Mouse (Mus musculus) hindbrain, embryonic 11.5 days (tissue): ENCODE data around the gene Il18bp. TPM values are rescaled to one million over a fixed set of nuclear protein-coding genes. Genes with fewer than 3 reads are reported as not detected.
"Not testable (repeated sequence)": the region's sequence is repeated elsewhere in the genome, so short reads cannot be mapped to it uniquely, and the experiment has no call there.

ENCODE experiments used
- ATAC-seq: fragments of 200-750 bp; cut with Nextera tagmentation; 2 replicates; pipeline ENCODE4 v1.8.0; 2017; ENCODE audit warnings: mild to moderate bottlenecking, moderate TSS enrichment, moderate library complexity; ENCODE audit not compliant: low FRiP score
- DNase-seq: peaks from one replicate; pipeline ENCODE4 v3.0.0-alpha.2; 2015; ENCODE audit warnings: low spot score
- H3K27ac ChIP-seq: fragments of 300-500 bp; sonication (generic); 2 replicates; pipeline ENCODE4 v1.5.1; 2014; ENCODE audit warnings: mild to moderate bottlenecking, low read depth, low read length
- H3K27me3 ChIP-seq: fragments of 300-500 bp; sonication (generic); 2 replicates; pipeline ENCODE4 v1.6.1; 2014; ENCODE audit warnings: mild to moderate bottlenecking, low read length, moderate library complexity, mixed read lengths; ENCODE audit not compliant: control insufficient read depth, insufficient read depth
- H3K36me3 ChIP-seq: fragments of 300-500 bp; sonication (generic); 2 replicates; pipeline ENCODE4 v1.6.1; 2014; ENCODE audit warnings: mild to moderate bottlenecking, low read length, moderate library complexity, mixed read lengths; ENCODE audit not compliant: control insufficient read depth, insufficient read depth
- H3K4me1 ChIP-seq: fragments of 300-500 bp; sonication (generic); replicated peaks from 2 replicates; pipeline ENCODE4 v1.6.1; 2014; ENCODE audit warnings: low read length, mixed read lengths; ENCODE audit not compliant: control insufficient read depth, insufficient read depth
- H3K4me2 ChIP-seq: fragments of 300-500 bp; sonication (generic); replicated peaks from 2 replicates; pipeline ENCODE4 v1.6.1; 2014; ENCODE audit warnings: mild to moderate bottlenecking, low read depth, low read length
- H3K4me3 ChIP-seq: fragments of 300-500 bp; sonication (generic); 2 replicates; pipeline ENCODE4 v1.5.1; 2014; ENCODE audit warnings: low read depth, low read length
- H3K9ac ChIP-seq: fragments of 300-500 bp; sonication (generic); 2 replicates; pipeline ENCODE4 v1.6.1; 2014; ENCODE audit warnings: low read depth, low read length
- H3K9me3 ChIP-seq: fragments of 300-500 bp; sonication (generic); 2 replicates; pipeline ENCODE4 v1.6.1; 2016; ENCODE audit warnings: low read length; ENCODE audit not compliant: control insufficient read depth
- WGBS: fragments of 180-500 bp; shearing (Covaris S2); extraction: QIAGEN DNeasy Blood & Tissue Kit; methylation state at CpG from one replicate; pipeline ENCODE4 v1.1.7; 2014; 5-methylcytosine and 5-hydroxymethylcytosine counted together
- polyA plus RNA-seq: library from polyadenylated mRNA; unstranded; fragments of >200 nt; fragmentation: Nextera tagmentation; extraction: Ambion mirVana; gene quantifications from 2 replicates; pipeline ENCODE4 v1.2.1, GENCODE M21; 2014

The Il18bp gene
- 3.1 and 4.4 TPM in 2 replicates for polyA plus RNA-seq

- no peak within 1 kb of the TSS for H3K27ac ChIP-seq
Observed at GRCm38 (mm10) chr7:102018590-102018989, at the start of gene Il18bp. Gene Il18bp, minus strand, starts transcription at chr7:102018690.

DNA sequence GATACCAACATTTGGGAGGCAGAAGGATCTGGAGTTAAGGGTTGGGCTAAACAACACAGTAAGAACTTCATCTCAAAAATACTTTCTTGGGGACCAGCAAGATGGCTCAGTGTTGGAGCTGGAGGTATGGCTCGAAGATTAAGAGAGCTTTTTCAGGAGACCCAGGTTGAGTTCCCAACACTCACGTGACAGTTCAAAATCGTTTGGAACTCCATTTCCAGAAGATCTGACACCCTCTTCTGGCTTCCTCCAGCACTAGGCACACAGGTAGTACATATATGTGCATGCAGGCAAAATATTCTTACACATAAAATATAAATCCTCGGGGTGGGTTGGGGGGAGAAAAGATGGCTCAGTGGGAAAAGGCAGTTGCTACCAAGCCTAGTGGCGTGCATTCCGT, 47.9 kb upstream of the Il18bp start:
- no peaks in the 10 kb centered on the region for H3K27me3 ChIP-seq
- no peaks in the 10 kb centered on the region for H3K9me3 ChIP-seq
- WGBS, result 89% methylated on average over 6 of the region's 6 CpGs
- peak overlapping the region; percentile 71 for H3K4me3 ChIP-seq
- no peaks in the 10 kb centered on the region for H3K36me3 ChIP-seq
- no peak for ATAC-seq
- H3K4me1 ChIP-seq, result peaks cover 4% of the 10 kb centered on the region; the same call in 1 of the 2 replicates
- peak overlapping the region; percentile 59 for H3K4me2 ChIP-seq
- peak overlapping the region; percentile 63 for H3K9ac ChIP-seq
- no peak overlapping the region for H3K27ac ChIP-seq
- peak; percentile 12 for DNase-seq

More at GRCm38 (mm10) chr7:102018590-102018989, at the start of gene Il18bp:
- Histone ChIP-seq H3K9me3 (no peaks in the 10 kb centered on the region), H3K4me3 (no peak within 1 kb of the TSS), H3K9ac (no peak within 1 kb of the TSS), H3K4me2 (no peak within 1 kb of the TSS), H3K36me3 (peaks cover 10% of the 10 kb centered on the region), H3K4me1 (no peaks in the 10 kb centered on the region), H3K27me3 (no peaks in the 10 kb centered on the region)
- DNase-seq, result no peak
- no peak for ATAC-seq
- WGBS, result 92% methylated on average over 3 of the region's 3 CpGs

GRCm38 (mm10) chr7:102065046-102065891, 46.8 kb upstream of the Il18bp start, which contains the start of the genes Rnf121, Xndc1 and Xntrpc:
Gene Rnf121, minus strand, starts transcription at chr7:102065469.
Gene Xndc1, plus strand, starts transcription at chr7:102065511.
Gene Xntrpc, plus strand, starts transcription at chr7:102065713.
- Histone ChIP-seq H3K36me3 (no peaks in the 10 kb centered on the region), H3K4me1 (peaks cover 4% of the 10 kb centered on the region; the same call in 1 of the 2 replicates), H3K27ac (peak within 1 kb of the TSS; percentile 58; the same call in 1 of the 2 replicates), H3K4me3 (peak within 1 kb of the TSS; percentile 71), H3K4me2 (peak within 1 kb of the TSS; percentile 61), H3K9ac (peak within 1 kb of the TSS; percentile 82), H3K27me3 (no peaks in the 10 kb centered on the region), H3K9me3 (no peaks in the 10 kb centered on the region)
- ATAC-seq, result peak; percentile 99
- DNase-seq, result peak; percentile 92
- under 1% methylated on average over 56 of the region's 56 CpGs for WGBS

GRCm38 (mm10) chr7:102064655-102065045, 46.2 kb upstream of the Il18bp start:
- Histone ChIP-seq H3K9me3 (no peaks in the 10 kb centered on the region), H3K27me3 (no peaks in the 10 kb centered on the region), H3K27ac (peak overlapping the region; percentile 58; the same call in 1 of the 2 replicates), H3K4me3 (peak overlapping the region; percentile 71), H3K4me1 (peaks cover 4% of the 10 kb centered on the region; the same call in 1 of the 2 replicates), H3K4me2 (peak overlapping the region; percentile 61), H3K36me3 (no peaks in the 10 kb centered on the region), H3K9ac (peak overlapping the region; percentile 82)
- WGBS, result 2% methylated on average over 9 of the region's 9 CpGs
- ATAC-seq (peak; percentile 56), DNase-seq (no peak)

GRCm38 (mm10) chr7:102063891-102064290, 45.4 kb upstream of the Il18bp start:
- Histone ChIP-seq H3K9ac (no peak overlapping the region), H3K27ac (no peak overlapping the region), H3K36me3 (no peaks in the 10 kb centered on the region), H3K4me3 (peak overlapping the region; percentile 71), H3K27me3 (no peaks in the 10 kb centered on the region), H3K4me2 (peak overlapping the region; percentile 61), H3K9me3 (no peaks in the 10 kb centered on the region), H3K4me1 (peaks cover 4% of the 10 kb centered on the region; the same call in 1 of the 2 replicates)
- WGBS, result 90% methylated on average over 9 of the region's 9 CpGs
- DNase-seq (no peak), ATAC-seq (no peak)

GRCm38 (mm10) chr7:102062203-102062602, 43.7 kb upstream of the Il18bp start:
- Histone ChIP-seq H3K4me1 (peaks cover 4% of the 10 kb centered on the region; the same call in 1 of the 2 replicates), H3K4me2 (no peak overlapping the region), H3K4me3 (no peak overlapping the region), H3K9ac (no peak overlapping the region), H3K27ac (no peak overlapping the region), H3K36me3 (no peaks in the 10 kb centered on the region), H3K9me3 (no peaks in the 10 kb centered on the region), H3K27me3 (no peaks in the 10 kb centered on the region)
- 96% methylated on average over 1 of the region's 1 CpGs for WGBS
- DNase-seq (no peak), ATAC-seq (no peak)

DNA sequence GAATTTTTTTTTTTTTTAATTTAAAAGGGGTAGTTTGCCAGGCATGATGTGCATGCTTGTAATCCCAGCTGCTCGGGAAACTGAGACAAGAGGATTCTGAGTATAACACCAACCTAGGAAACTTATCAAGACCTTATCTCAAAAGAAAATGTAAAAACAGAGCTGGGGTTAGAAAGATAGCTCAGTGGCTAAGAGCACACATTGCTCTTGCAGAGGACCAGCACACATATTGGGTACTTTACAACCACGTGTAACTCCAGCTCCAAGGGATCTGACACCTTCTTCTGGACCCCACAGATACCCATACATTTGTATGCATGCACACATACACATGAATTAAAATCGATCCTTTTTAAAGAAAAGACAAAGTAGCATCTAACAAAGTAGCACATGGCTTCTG, 42.9 kb upstream of the Il18bp start:
- H3K36me3 ChIP-seq, result no peaks in the 10 kb centered on the region
- 96% methylated on average over 3 of the region's 3 CpGs for WGBS

DNA sequence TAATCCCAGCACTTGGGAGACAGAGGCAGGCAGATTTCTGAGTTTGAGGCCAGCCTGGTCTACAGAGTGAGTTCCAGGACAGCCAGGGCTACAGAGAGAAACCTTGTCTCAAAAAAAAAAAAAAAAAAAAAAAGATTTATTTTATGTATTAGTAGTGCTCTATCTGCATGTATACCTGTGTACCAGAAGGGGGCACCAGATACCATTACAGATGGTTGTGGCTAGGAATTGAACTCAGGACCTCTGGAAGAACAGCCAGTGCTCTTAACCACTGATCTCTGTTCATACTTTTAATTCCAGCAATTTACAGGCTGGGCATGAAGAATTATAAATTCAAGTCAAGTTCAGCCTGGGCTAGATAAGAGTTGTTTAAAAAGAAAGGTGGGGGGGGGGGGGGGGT, 30.0 kb upstream of the Il18bp start:
- not testable (repeated sequence) for H3K36me3 ChIP-seq, H3K27me3 ChIP-seq

More for the DNA sequence above, 42.9 kb upstream of the Il18bp start:
- H3K27ac ChIP-seq, result no peak overlapping the region
- no peaks in the 10 kb centered on the region for H3K27me3 ChIP-seq
- no peak for DNase-seq
- H3K4me1 ChIP-seq, result peaks cover 4% of the 10 kb centered on the region; the same call in 1 of the 2 replicates
- no peak overlapping the region for H3K9ac ChIP-seq
- no peaks in the 10 kb centered on the region for H3K9me3 ChIP-seq
- H3K4me2 ChIP-seq, result no peak overlapping the region
- ATAC-seq, result no peak
- H3K4me3 ChIP-seq, result no peak overlapping the region

More for the DNA sequence above, 30.0 kb upstream of the Il18bp start:
- H3K4me3 ChIP-seq, H3K4me2 ChIP-seq, DNase-seq, H3K4me1 ChIP-seq, H3K27ac ChIP-seq, H3K9me3 ChIP-seq, H3K9ac ChIP-seq, ATAC-seq: not testable (repeated sequence)
